Mouse (Mus musculus): ENCODE measurements around the gene Ccar1.

GRCm38 (mm10) chr10:62702436-62702835 lies 89.7 kb downstream of the Ccar1 start:
- no peak for TF ChIP-seq CTCF (IDR thresholded peaks at IDR 0.05; ENCODE audit: borderline replicate concordance, control insufficient read depth, extremely low read depth, insufficient read depth, low read length, poor library complexity)
- no peak for TF ChIP-seq POLR2A (IDR thresholded peaks at IDR 0.05; ENCODE audit: control insufficient read depth, extremely low read depth, insufficient read depth, low read length, poor library complexity)
